Mouse (Mus musculus) 3134 (cell line): ENCODE measurements at regions not wholly inside any gene's neighbourhood (a gene's known extent, or its start where the extent isn't known, plus 50 kb on each side); places are given as distances from the start of the nearest gene placed in this dataset.
"Not testable (repeated sequence)": the region's sequence is repeated elsewhere in the genome, so short reads cannot be mapped to it uniquely, and the experiment has no call there.

Experiments used
- DNase-seq: peaks from one replicate; pipeline ENCODE4 v3.0.0-alpha.2; 2011; ENCODE audit warnings: low spot score; ENCODE audit not compliant: insufficient read length; ENCODE audit errors: extremely low read depth

GRCm38 (mm10) chr10:19491513-19492380, 100.0 kb upstream of the Ifngr1 start:
- peak; percentile 10 for DNase-seq

- DNase-seq, result no peak
Observed at GRCm38 (mm10) chr10:19494461-19495105, 97.2 kb upstream of the Ifngr1 start.

GRCm38 (mm10) chr10:19498112-19498511, 93.6 kb upstream of the Ifngr1 start:
- DNase-seq, result no peak

- DNase-seq, result no peak
Observed at GRCm38 (mm10) chr10:19502874-19503273, 88.9 kb upstream of the Ifngr1 start.

GRCm38 (mm10) chr10:19503846-19504765, 87.6 kb upstream of the Ifngr1 start:
- no peak for DNase-seq

GRCm38 (mm10) chr10:19505174-19505573, 86.6 kb upstream of the Ifngr1 start:
- DNase-seq, result no peak

- no peak for DNase-seq
Observed at GRCm38 (mm10) chr10:19505979-19506378, 85.8 kb upstream of the Ifngr1 start.

- DNase-seq, result no peak
Observed at GRCm38 (mm10) chr10:19506434-19506833, 85.3 kb upstream of the Ifngr1 start.

GRCm38 (mm10) chr10:19508221-19508745, 83.5 kb upstream of the Ifngr1 start:
- no peak for DNase-seq

- DNase-seq, result no peak
Observed at GRCm38 (mm10) chr10:19510047-19510446, 81.7 kb upstream of the Ifngr1 start.

GRCm38 (mm10) chr10:19514366-19514765, 77.4 kb upstream of the Ifngr1 start:
- not testable (repeated sequence) for DNase-seq

- no peak for DNase-seq
Observed at GRCm38 (mm10) chr10:19514837-19515236, 76.9 kb upstream of the Ifngr1 start.

GRCm38 (mm10) chr10:19516011-19516410, 75.7 kb upstream of the Ifngr1 start:
- no peak for DNase-seq

GRCm38 (mm10) chr10:19517093-19517492, 74.7 kb upstream of the Ifngr1 start:
- DNase-seq, result no peak

GRCm38 (mm10) chr10:19518763-19519162, 73.0 kb upstream of the Ifngr1 start:
- no peak for DNase-seq

- no peak for DNase-seq
Observed at GRCm38 (mm10) chr10:19522198-19522597, 69.6 kb upstream of the Ifngr1 start.

- DNase-seq, result no peak
Observed at GRCm38 (mm10) chr10:19525939-19526338, 65.8 kb upstream of the Ifngr1 start.

- no peak for DNase-seq
Observed at GRCm38 (mm10) chr10:19526353-19526752, 65.4 kb upstream of the Ifngr1 start.

GRCm38 (mm10) chr10:19529655-19530054, 62.1 kb upstream of the Ifngr1 start:
- DNase-seq, result no peak

GRCm38 (mm10) chr10:19530056-19530455, 61.7 kb upstream of the Ifngr1 start:
- no peak for DNase-seq

- no peak for DNase-seq
Observed at GRCm38 (mm10) chr10:19531452-19531851, 60.3 kb upstream of the Ifngr1 start.
